Mouse (Mus musculus) embryonic fibroblast, embryonic 13.5 days (primary cell): ENCODE measurements around the gene Zswim4. TPM values are rescaled to one million over a fixed set of nuclear protein-coding genes. Genes with fewer than 3 reads are reported as not detected.
A peak's percentile ranks its signal among the peaks of the same experiment; 100 is the strongest.
"Not testable (repeated sequence)": the region's sequence is repeated elsewhere in the genome, so short reads cannot be mapped to it uniquely, and the experiment has no call there.

Source experiments
- H3K27ac ChIP-seq: 2 replicates; pipeline ENCODE4 v1.5.1; 2012; ENCODE audit warnings: low read length, control low read depth, inconsistent platforms; ENCODE audit not compliant: insufficient read depth
- H3K4me1 ChIP-seq: 2 replicates; pipeline ENCODE4 v1.6.1; 2011; ENCODE audit warnings: low read length; ENCODE audit not compliant: control insufficient read depth, insufficient read depth
- H3K4me3 ChIP-seq: 2 replicates; pipeline ENCODE4 v1.5.1; 2011; ENCODE audit warnings: mild to moderate bottlenecking, control low read depth, low read length; ENCODE audit not compliant: insufficient read depth
- CTCF ChIP-seq: IDR thresholded peaks from 2 replicates; pipeline ENCODE4 v1.5.1; 2011; ENCODE audit warnings: mild to moderate bottlenecking, control low read depth, low read length, moderate library complexity, borderline replicate concordance; ENCODE audit not compliant: insufficient read depth
- POLR2A ChIP-seq: IDR thresholded peaks from 2 replicates; pipeline ENCODE4 v1.6.1; 2011; ENCODE audit warnings: low read depth, mild to moderate bottlenecking, control low read depth, low read length, moderate library complexity
- polyA plus RNA-seq: library from polyadenylated mRNA; stranded (reverse); fragments of >200 nt; gene quantifications from 2 replicates; pipeline ENCODE4 v1.2.4, GENCODE M21; 2011; ENCODE audit warnings: low read depth; ENCODE audit not compliant: missing spikeins, insufficient read length

Gene Zswim4
- polyA plus RNA-seq, result 7.3 and 10.9 TPM in 2 replicates

DNA sequence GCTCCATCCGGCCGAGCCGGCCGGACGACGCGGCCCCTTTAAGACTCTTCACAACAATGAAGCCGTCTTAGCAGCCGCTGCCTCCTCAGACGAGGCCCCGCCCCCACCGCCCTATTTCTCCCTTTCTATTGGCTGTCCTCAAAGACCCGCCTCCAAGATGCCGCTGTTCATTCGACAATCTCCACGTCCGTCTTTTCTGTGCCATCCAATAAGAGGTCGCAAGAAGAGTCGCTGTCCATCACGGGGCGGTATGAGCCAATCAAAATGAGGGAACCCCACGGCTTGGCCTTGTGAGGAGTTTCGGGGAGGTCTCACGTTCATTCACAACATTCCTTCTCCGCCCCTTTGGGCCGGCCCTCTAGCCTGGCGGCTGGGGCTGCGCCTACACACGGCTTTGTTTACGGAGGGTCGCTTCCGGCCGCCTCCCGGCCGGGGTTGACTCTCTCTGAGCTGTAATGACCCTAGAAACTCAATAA, at the start of gene Zswim4:
TSS of gene Zswim4 (minus strand) at position 58 of the 476 bp plus-strand sequence.
- no peaks in the 10 kb centered on the region for H3K4me1 ChIP-seq
- H3K27ac ChIP-seq, result peak within 1 kb of the TSS; percentile 76
- peak; percentile 63; the same call in 1 of the 2 replicates for TF ChIP-seq POLR2A
- TF ChIP-seq CTCF, result no peak
- peak within 1 kb of the TSS; percentile 93 for H3K4me3 ChIP-seq

DNA sequence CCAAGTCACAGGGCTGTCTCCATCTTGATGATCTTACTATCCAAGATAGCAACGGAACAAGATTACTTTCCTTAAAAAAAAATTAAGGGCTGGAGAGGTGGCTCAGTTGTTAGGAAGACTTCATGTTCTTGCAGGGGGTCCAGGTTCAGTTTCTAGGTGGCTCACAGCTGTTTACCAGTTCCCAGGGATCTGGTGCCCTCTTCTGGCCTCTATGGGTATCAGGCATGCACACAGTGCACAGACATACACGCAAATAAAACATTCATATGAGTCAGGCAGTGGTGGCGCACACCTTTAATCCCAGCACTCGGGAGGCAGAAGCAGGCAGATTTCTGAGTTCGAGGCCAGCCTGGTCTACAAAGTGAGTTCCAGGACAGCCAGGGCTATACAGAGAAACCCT, 48.8 kb upstream of the Zswim4 start:
- H3K4me3 ChIP-seq, H3K4me1 ChIP-seq, H3K27ac ChIP-seq: not testable (repeated sequence)
- TF ChIP-seq CTCF, result peak; percentile 44; the same call in 1 of the 2 replicates

DNA sequence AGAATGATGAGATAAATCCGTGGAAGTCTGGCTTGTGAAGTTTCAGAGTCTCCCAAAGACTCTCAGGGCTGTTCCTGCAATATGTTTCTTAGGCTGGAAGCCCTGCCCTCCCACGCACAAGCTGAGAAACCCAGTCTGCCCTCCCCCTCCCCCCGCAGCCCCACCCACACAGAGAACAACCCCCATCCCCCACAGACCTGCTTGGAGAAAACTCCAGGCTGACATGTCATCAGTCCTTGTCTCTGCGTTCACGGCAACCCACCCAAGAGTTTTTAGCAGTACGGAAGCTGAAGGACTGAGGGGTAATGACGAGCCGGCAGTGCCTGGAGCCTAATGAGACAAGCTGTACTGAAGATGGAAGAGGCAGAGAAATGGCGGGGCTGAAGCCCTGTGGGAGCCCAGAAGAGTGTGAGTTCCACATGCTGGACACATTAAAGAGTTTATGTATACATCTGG, 47.8 kb upstream of the Zswim4 start:
- H3K4me1 ChIP-seq, result peaks cover 7% of the 10 kb centered on the region
- peak overlapping the region; percentile 77 for H3K27ac ChIP-seq
- TF ChIP-seq POLR2A, result peak; percentile 71
- TF ChIP-seq CTCF, result no peak
- peak overlapping the region; percentile 23 for H3K4me3 ChIP-seq

DNA sequence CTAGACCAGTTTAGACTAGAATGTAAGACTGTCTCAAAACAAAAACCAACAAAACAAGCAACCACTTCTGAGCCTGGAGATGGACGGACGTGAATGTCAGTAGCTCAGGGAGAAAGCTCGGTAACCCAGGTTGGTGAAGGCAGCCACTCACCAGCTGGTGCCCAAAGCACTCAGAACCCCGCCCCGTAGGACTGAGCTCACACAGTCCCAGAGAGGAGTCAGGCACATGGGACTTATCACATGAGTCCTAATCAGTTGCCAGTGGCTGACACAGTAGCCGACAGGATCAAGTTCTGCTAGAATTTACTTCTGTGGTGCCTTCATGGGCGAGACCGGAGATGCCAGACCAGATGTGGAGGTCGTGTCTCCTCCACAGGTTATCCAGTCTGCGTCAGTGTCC, 43.9 kb upstream of the Zswim4 start:
- no peak overlapping the region for H3K27ac ChIP-seq
- TF ChIP-seq POLR2A (no peak), CTCF (no peak)
- H3K4me3 ChIP-seq, result no peak overlapping the region
- peaks cover 7% of the 10 kb centered on the region for H3K4me1 ChIP-seq

DNA sequence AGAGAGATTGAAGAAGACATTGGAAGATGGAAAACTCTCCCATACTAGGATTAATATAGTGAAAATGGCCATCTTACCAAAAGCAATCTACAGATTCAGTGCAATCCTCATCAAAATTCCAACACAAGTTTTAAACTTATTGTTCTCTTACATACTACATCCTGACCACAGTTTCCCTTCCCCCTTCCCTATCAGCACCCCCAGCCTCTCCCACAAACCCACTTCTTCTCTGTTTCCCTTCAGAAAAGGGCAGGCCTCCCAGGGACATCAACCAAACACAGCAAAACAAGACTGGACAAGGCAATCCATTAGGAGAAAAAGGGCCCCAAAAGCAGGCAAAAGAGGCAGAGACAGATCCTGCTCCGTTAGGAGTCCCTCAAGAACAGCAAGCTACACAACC, 39.6 kb upstream of the Zswim4 start:
- H3K4me1 ChIP-seq, result no peaks in the 10 kb centered on the region
- H3K27ac ChIP-seq, result no peak overlapping the region
- H3K4me3 ChIP-seq, result no peak overlapping the region
- TF ChIP-seq CTCF (no peak), POLR2A (no peak)

DNA sequence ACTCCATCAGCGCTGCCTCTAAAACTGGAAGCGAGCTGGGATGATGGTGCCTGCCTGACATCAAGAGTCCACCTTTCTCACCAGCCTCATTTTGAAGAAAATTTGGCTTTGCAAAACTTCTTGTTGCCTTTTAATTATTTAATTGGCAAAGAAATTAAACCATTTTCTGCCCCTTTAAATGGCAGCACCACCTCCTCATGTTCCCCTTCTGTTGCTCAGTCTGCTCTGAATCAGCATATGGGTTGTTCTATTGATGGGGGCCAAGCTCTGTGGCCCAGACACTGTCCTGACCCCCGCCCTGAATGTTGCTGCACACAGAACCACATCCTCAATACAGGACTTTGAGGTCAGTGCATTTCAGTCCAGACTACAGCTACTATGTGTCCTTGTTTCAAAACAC, 37.1 kb upstream of the Zswim4 start:
- TF ChIP-seq CTCF (no peak), POLR2A (no peak)
- no peak overlapping the region for H3K4me3 ChIP-seq
- no peak overlapping the region for H3K27ac ChIP-seq
- peaks cover 5% of the 10 kb centered on the region; the same call in 1 of the 2 replicates for H3K4me1 ChIP-seq

DNA sequence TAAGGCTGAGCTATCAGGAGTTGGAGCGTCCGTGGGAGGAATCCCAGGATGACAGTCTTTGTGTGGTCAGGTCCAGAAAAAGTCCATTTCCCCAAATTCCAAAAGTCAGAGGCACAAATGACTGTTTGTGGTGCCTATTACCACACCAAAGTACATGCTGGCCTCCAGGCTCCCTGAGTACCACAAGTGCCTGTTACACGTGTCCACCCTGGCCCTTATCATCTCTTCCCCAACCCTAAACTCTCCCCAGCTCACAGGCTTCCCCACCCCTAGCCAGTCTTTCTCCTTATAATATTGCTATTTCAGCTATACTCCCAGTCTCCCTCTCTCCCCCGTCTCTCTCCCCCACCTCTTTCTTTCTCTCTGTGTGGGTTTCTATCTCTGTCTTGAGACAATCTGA, 35.4 kb upstream of the Zswim4 start:
- no peak overlapping the region for H3K4me3 ChIP-seq
- H3K27ac ChIP-seq, result no peak overlapping the region
- TF ChIP-seq POLR2A, result no peak
- TF ChIP-seq CTCF, result no peak
- H3K4me1 ChIP-seq, result peaks cover 5% of the 10 kb centered on the region; the same call in 1 of the 2 replicates

DNA sequence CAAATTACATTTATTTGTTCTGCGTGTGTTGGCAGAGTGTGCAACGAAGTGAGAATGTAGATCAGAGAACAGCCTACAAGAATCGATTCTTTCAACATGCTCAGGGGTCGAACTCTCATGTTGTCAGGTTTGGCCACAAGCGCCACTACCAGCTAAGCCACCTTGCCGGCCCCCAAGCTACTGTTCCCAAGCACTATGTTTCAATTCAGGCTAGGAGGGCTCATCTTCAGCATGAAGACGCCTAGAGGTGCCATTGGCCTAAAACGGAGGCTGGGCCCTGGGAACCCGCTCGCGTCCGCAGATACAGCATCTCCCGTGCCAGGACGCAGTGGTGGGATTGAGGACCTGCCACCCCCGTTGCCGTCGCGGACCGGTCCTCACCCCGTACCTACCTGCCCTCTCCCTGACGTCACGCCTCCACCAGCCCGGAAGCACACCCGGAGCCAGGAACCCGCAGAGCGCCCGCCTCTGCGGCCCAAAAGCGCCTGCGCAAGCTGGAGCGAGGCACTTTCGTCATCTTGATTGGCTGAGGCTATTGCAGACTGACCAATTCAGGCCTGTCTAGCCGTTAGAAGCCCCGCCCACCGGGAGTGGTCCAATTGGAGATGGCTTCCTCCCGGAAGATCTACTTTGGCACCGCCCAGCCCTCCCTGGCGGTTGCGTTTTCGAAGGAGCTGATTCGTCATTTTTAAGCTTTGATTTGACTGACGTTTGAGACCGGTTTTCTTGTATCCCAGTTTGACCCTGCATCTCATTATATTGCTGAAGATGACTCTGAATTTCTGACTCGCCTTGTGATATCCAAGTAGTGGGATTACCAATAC, 33.3 kb upstream of the Zswim4 start, which contains the start of gene Ccdc130:
TSS of gene Ccdc130 (minus strand) at position 431 of the 824 bp plus-strand sequence.
- peak; percentile 92 for TF ChIP-seq POLR2A
- no peak for TF ChIP-seq CTCF
- H3K4me3 ChIP-seq, result peak within 1 kb of the TSS; percentile 83
- H3K27ac ChIP-seq, result 0 out of 2 replicates have a peak within 1 kb of the TSS, but pooled peaks have one; percentile 42
- peaks cover 5% of the 10 kb centered on the region; the same call in 1 of the 2 replicates for H3K4me1 ChIP-seq

DNA sequence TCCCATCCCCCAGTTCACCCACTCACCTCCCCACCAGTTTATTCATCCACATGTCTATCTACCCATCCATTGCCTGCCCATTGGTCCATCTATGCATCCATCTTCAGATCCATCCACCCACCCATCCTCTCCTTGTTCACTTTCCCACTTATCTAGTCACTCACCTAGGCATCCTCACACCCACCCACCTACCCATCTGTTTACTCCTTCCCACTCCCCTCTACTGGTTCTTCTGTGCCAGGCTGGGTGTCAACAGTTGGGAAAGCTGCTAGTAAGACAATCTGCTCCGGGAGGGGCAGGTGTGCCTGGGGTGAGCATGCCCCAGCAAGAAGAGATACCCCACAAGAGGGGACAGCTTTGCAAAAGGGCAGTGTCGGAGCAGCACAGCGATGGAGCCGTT, 24.2 kb upstream of the Zswim4 start:
- peaks cover 5% of the 10 kb centered on the region; the same call in 1 of the 2 replicates for H3K4me1 ChIP-seq
- H3K4me3 ChIP-seq, result no peak overlapping the region
- no peak overlapping the region for H3K27ac ChIP-seq
- no peak for TF ChIP-seq CTCF
- TF ChIP-seq POLR2A, result no peak
